Mouse (Mus musculus): ENCODE measurements around the gene Snta1.
A peak's percentile ranks its signal among the peaks of the same experiment; 100 is the strongest.

DNA sequence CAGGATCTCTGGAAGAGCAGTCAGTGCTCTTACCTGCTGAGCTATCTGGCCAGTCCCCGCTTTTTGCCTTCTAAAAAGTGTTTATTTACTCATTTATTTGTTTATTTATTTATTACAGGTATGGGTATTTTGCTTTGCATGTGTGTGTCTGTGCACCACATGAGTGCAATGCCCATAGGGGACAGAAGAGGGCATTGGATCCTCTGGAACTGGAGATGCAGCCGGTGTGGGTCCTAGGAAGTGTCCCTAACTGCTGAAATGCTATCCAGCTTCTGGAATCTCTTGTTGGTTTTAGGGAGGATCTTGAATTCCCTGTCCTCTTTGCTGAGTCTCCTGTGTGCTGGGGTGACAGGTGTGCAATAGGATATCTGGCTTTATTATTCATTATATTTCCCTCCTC is 45.1 kb upstream of the Snta1 start:
- peak; percentile 47 for TF ChIP-seq CTCF (IDR thresholded peaks at IDR 0.05; ENCODE audit: low read depth)
- TF ChIP-seq EP300 (optimal IDR thresholded peaks at IDR 0.05): no peak
